Mouse (Mus musculus) midbrain, embryonic 11.5 days (tissue): ENCODE measurements around the gene Slc41a3. TPM values are rescaled to one million over a fixed set of nuclear protein-coding genes. Genes with fewer than 3 reads are reported as not detected.

Experiments used
- ATAC-seq: fragments of 200-750 bp; cut with Nextera tagmentation; 2 replicates; pipeline ENCODE4 v1.8.0; 2017; ENCODE audit warnings: moderate TSS enrichment, moderate library complexity; ENCODE audit not compliant: low FRiP score
- DNase-seq: peaks from one replicate; pipeline ENCODE4 v3.0.0; 2015; ENCODE audit warnings: low spot score; ENCODE audit errors: missing footprints
- H3K27ac ChIP-seq: fragments of 300-500 bp; sonication (generic); 2 replicates; pipeline ENCODE4 v1.5.1; 2014; ENCODE audit warnings: low read depth, low read length
- H3K27me3 ChIP-seq: fragments of 300-500 bp; sonication (generic); 2 replicates; pipeline ENCODE4 v1.6.1; 2014; ENCODE audit warnings: mild to moderate bottlenecking, low read length, moderate library complexity, mixed read lengths; ENCODE audit not compliant: control insufficient read depth, insufficient read depth
- H3K36me3 ChIP-seq: fragments of 300-500 bp; sonication (generic); 2 replicates; pipeline ENCODE4 v1.6.1; 2014; ENCODE audit warnings: mild to moderate bottlenecking, low read length, moderate library complexity, mixed read lengths; ENCODE audit not compliant: control insufficient read depth, insufficient read depth
- H3K4me1 ChIP-seq: fragments of 300-500 bp; sonication (generic); 2 replicates; pipeline ENCODE4 v1.6.1; 2014; ENCODE audit warnings: low read length; ENCODE audit not compliant: control insufficient read depth, insufficient read depth
- H3K4me2 ChIP-seq: fragments of 300-500 bp; sonication (generic); 2 replicates; pipeline ENCODE4 v1.6.1; 2014; ENCODE audit warnings: mild to moderate bottlenecking, moderate library complexity
- H3K4me3 ChIP-seq: fragments of 300-500 bp; sonication (generic); 2 replicates; pipeline ENCODE4 v1.5.1; 2014; ENCODE audit warnings: low read depth, low read length
- H3K9ac ChIP-seq: fragments of 300-500 bp; sonication (generic); 2 replicates; pipeline ENCODE4 v1.6.1; 2014; ENCODE audit warnings: low read length
- H3K9me3 ChIP-seq: fragments of 300-500 bp; sonication (generic); 2 replicates; pipeline ENCODE4 v1.6.1; 2016; ENCODE audit warnings: low read length; ENCODE audit not compliant: control insufficient read depth
- WGBS: fragments of 180-500 bp; shearing (Covaris S2); extraction: QIAGEN DNeasy Blood & Tissue Kit; methylation state at CpG from one replicate; pipeline ENCODE4 v1.1.7; 2014; 5-methylcytosine and 5-hydroxymethylcytosine counted together
- polyA plus RNA-seq: library from polyadenylated mRNA; unstranded; fragments of >200 nt; fragmentation: Nextera tagmentation; extraction: Ambion mirVana; gene quantifications from 2 replicates; pipeline ENCODE4 v1.2.1, GENCODE M21; 2014

Gene Slc41a3
- polyA plus RNA-seq: 2.7 and 3.0 TPM in 2 replicates

GRCm38 (mm10) chr6:90604533-90605297 lies at the start of gene Slc41a3:
Gene Slc41a3 (plus strand): TSS chr6:90604725.
- Histone ChIP-seq H3K4me2 (peak within 1 kb of the TSS; percentile 77), H3K4me3 (peak within 1 kb of the TSS; percentile 57), H3K36me3 (no peaks in the 10 kb centered on the region), H3K27ac (no peak within 1 kb of the TSS), H3K9ac (peak within 1 kb of the TSS; percentile 75), H3K4me1 (peaks cover 8% of the 10 kb centered on the region), H3K27me3 (peaks cover 10% of the 10 kb centered on the region), H3K9me3 (no peaks in the 10 kb centered on the region)
- DNase-seq: peak; percentile 99
- ATAC-seq: peak; percentile 96
- WGBS: under 1% methylated on average over 49 of the region's 49 CpGs

GRCm38 (mm10) chr6:90556534-90557058 lies 47.9 kb upstream of the Slc41a3 start:
- no peak for DNase-seq
- Histone ChIP-seq H3K9me3 (no peaks in the 10 kb centered on the region), H3K4me3 (no peak overlapping the region), H3K9ac (no peak overlapping the region), H3K27ac (no peak overlapping the region), H3K4me2 (no peak overlapping the region), H3K36me3 (no peaks in the 10 kb centered on the region), H3K27me3 (no peaks in the 10 kb centered on the region), H3K4me1 (peaks cover 5% of the 10 kb centered on the region; the same call in 1 of the 2 replicates)
- no peak for ATAC-seq
- WGBS: 70% methylated on average over 2 of the region's 2 CpGs

- no peak overlapping the region for H3K4me2 ChIP-seq
- H3K36me3 ChIP-seq: no peaks in the 10 kb centered on the region
- no peak overlapping the region for H3K27ac ChIP-seq
- no peak for ATAC-seq
- H3K9me3 ChIP-seq: no peaks in the 10 kb centered on the region
- no peaks in the 10 kb centered on the region for H3K27me3 ChIP-seq
- WGBS: 90% methylated on average over 7 of the region's 7 CpGs
- no peak overlapping the region for H3K4me3 ChIP-seq
- no peak for DNase-seq
- no peak overlapping the region for H3K9ac ChIP-seq
- H3K4me1 ChIP-seq: peaks cover 5% of the 10 kb centered on the region; the same call in 1 of the 2 replicates
Measured at GRCm38 (mm10) chr6:90557077-90557476, 47.4 kb upstream of the Slc41a3 start.

- Histone ChIP-seq H3K4me3 (no peak overlapping the region), H3K27ac (no peak overlapping the region), H3K9me3 (no peaks in the 10 kb centered on the region), H3K27me3 (no peaks in the 10 kb centered on the region), H3K4me1 (peaks cover 5% of the 10 kb centered on the region; the same call in 1 of the 2 replicates), H3K36me3 (no peaks in the 10 kb centered on the region), H3K9ac (no peak overlapping the region), H3K4me2 (no peak overlapping the region)
- no peak for DNase-seq
- 84% methylated on average over 6 of the region's 6 CpGs for WGBS
- no peak for ATAC-seq
Measured at GRCm38 (mm10) chr6:90557829-90558693, 46.5 kb upstream of the Slc41a3 start.

DNA sequence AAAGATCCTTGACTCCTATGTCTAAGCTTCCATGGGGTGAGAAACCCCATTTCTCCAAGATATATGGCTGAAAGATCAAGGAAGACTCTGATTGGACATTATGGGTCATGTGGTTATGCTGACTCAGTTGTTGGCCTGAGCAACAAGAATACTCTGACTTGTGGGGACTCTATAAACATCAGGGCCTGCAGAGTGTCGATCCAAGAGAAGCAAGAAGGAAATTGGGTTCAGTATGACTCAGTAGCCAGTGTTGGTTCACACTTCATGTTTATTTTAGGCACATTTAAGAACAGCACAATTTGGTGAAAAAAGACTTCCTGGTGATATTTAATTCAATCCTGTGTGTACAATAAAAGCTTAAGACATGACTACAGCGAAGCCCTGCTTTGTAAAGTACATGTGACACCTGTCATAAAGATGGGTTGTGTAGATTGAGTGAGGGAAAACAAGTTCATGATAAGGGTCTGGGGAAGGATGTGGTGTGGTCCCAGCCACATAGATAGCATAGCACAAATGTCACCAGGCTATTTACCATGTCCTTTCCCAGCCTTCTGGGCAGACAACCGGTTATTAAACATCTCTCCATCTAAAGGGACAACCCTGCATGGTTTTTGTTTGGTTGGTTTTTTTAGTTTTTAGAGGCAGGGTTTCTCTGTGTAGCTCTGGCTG lies 44.0 kb upstream of the Slc41a3 start:
- Histone ChIP-seq H3K9ac (no peak overlapping the region), H3K4me3 (no peak overlapping the region), H3K27me3 (no peaks in the 10 kb centered on the region), H3K9me3 (no peaks in the 10 kb centered on the region), H3K27ac (no peak overlapping the region), H3K4me2 (no peak overlapping the region), H3K36me3 (no peaks in the 10 kb centered on the region), H3K4me1 (peaks cover 5% of the 10 kb centered on the region; the same call in 1 of the 2 replicates)
- DNase-seq: no peak
- ATAC-seq: no peak
- WGBS: 89% methylated on average over 3 of the region's 3 CpGs

DNA sequence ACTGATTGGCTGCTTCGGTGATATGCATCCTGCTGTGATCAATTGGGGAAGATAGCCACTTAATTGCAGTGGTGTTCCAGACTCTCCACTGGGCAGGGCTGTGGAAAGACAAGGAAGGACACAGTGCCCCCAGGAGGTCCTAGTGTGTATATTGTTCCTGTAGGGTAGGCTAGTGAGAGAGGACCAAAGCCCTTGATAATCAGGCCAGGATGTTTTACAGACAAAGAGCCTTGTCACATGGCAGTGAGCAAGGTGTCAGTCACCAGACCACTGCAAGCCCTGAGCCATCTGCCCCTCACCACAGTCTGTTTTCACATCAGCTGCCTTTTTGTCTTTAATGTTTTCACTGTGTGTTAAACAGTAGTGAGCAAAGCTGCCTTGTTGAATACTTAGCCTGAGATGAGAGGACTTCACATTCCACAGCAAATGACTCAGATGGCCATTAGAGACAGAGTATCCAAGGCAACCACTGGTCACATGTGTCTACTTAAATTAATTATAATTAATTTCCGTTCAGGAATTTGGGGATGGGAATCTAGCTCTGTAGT lies 43.2 kb upstream of the Slc41a3 start:
- no peak overlapping the region for H3K4me2 ChIP-seq
- no peaks in the 10 kb centered on the region for H3K27me3 ChIP-seq
- DNase-seq: peak; percentile 86
- no peak overlapping the region for H3K4me3 ChIP-seq
- H3K4me1 ChIP-seq: peaks cover 5% of the 10 kb centered on the region; the same call in 1 of the 2 replicates
- ATAC-seq: peak; percentile 82
- H3K9me3 ChIP-seq: no peaks in the 10 kb centered on the region
- H3K27ac ChIP-seq: no peak overlapping the region
- H3K36me3 ChIP-seq: no peaks in the 10 kb centered on the region
- H3K9ac ChIP-seq: no peak overlapping the region
- 66% methylated on average over 2 of the region's 2 CpGs for WGBS

DNA sequence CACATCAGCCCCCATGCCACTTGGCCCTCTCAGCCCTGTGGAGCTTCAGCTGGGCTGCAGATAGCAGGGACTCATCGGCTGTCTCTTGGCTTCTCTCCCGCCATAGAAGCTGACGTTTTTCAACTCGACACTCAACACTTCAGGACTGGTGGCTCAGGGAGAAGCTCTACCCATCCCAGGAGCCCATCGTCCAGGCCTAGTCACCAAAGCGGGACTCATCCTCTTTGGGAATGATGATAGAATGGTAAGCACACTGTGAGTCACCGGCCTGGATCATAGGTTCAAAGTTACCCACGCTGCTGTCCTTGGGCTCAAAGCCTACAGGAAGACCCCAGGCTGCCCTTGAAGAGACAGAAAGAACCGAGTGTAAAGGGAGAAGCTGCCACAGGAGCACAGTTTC lies 40.3 kb upstream of the Slc41a3 start:
- peaks cover 5% of the 10 kb centered on the region; the same call in 1 of the 2 replicates for H3K4me1 ChIP-seq
- WGBS: 87% methylated on average over 9 of the region's 9 CpGs
- no peak overlapping the region for H3K4me3 ChIP-seq
- H3K27me3 ChIP-seq: no peaks in the 10 kb centered on the region
- H3K9ac ChIP-seq: no peak overlapping the region
- no peak overlapping the region for H3K27ac ChIP-seq
- no peaks in the 10 kb centered on the region for H3K9me3 ChIP-seq
- H3K4me2 ChIP-seq: no peak overlapping the region
- peak; percentile 26 for DNase-seq
- ATAC-seq: no peak
- H3K36me3 ChIP-seq: no peaks in the 10 kb centered on the region

- no peak overlapping the region for H3K4me2 ChIP-seq
- 73% methylated on average over 13 of the region's 13 CpGs for WGBS
- no peak overlapping the region for H3K4me3 ChIP-seq
- H3K36me3 ChIP-seq: no peaks in the 10 kb centered on the region
- no peaks in the 10 kb centered on the region for H3K9me3 ChIP-seq
- ATAC-seq (no peak), DNase-seq (peak; percentile 54)
- no peak overlapping the region for H3K27ac ChIP-seq
- H3K9ac ChIP-seq: no peak overlapping the region
- H3K27me3 ChIP-seq: no peaks in the 10 kb centered on the region
- H3K4me1 ChIP-seq: peaks cover 5% of the 10 kb centered on the region; the same call in 1 of the 2 replicates
Measured at GRCm38 (mm10) chr6:90565357-90566215, 38.9 kb upstream of the Slc41a3 start.
